Mouse (Mus musculus) neutrophil, adult 5-6 weeks (primary cell): Measurements from ENCODE around the gene Cavin3. TPM values are rescaled to one million over a fixed set of nuclear protein-coding genes. Genes with fewer than 3 reads are reported as not detected.

Experiments
- ATAC-seq: fragments of 151-379, 151-347 bp; 2 replicates; pipeline ENCODE4 v1.8.0; 2017; ENCODE audit warnings: mild to moderate bottlenecking, moderate TSS enrichment; ENCODE audit not compliant: insufficient number of reproducible peaks, poor library complexity, low FRiP score, severe bottlenecking; ENCODE audit errors: extremely low read depth
- total RNA-seq: library from RNA; stranded (forward); fragments of 200-1000 nt; gene quantifications from 2 replicates; pipeline ENCODE4 v1.2.3, GENCODE M21; 2017

The Cavin3 gene
- total RNA-seq, 1 experiment from 2014 or later: not detected

- ATAC-seq: no peak
These were observed 50.0 kb downstream of the Cavin3 start for GRCm38 (mm10) chr7:105432058-105432457.

Other genes with a start within 250 kb of the Cavin3 start
- not detected in 2 replicates for gene Olfr688, start 194.2 kb downstream of the Cavin3 start, total RNA-seq
- gene Olfr689, start 171.1 kb downstream of the Cavin3 start, total RNA-seq: not detected in 2 replicates
- gene Olfr690, start 148.2 kb downstream of the Cavin3 start, total RNA-seq: 0.70 and 0.74 TPM in 2 replicates
- gene Olfr691, start 140.0 kb downstream of the Cavin3 start, total RNA-seq: 0.37 and 1.0 TPM in 2 replicates
- gene Olfr692, start 114.1 kb downstream of the Cavin3 start, total RNA-seq: not detected in 2 replicates
- gene Gm5901, start 107.3 kb downstream of the Cavin3 start, total RNA-seq: 1.2 TPM in 1 of 2 replicates, not detected in the other
- 57.8 and 59.1 TPM in 2 replicates for gene Fam160a2, start 82.2 kb downstream of the Cavin3 start, total RNA-seq
- not detected in 2 replicates for gene Cnga4, start 77.7 kb downstream of the Cavin3 start, total RNA-seq
- not detected in 2 replicates for gene Cckbr, start 56.6 kb downstream of the Cavin3 start, total RNA-seq
- 19.6 and 26.4 TPM in 2 replicates for gene Smpd1, start 72.1 kb upstream of the Cavin3 start, total RNA-seq
- 1.8 and 5.6 TPM in 2 replicates for gene Apbb1, start 99.4 kb upstream of the Cavin3 start, total RNA-seq
- not detected in 2 replicates for gene Hpx, start 117.8 kb upstream of the Cavin3 start, total RNA-seq
- gene Trim3, start 151.3 kb upstream of the Cavin3 start, total RNA-seq: 23.3 and 23.5 TPM in 2 replicates
- gene Timm10b, start 157.8 kb upstream of the Cavin3 start, total RNA-seq: 102 and 144 TPM in 2 replicates
- 24.2 and 28.5 TPM in 2 replicates for gene Arfip2, start 158.1 kb upstream of the Cavin3 start, total RNA-seq
- 4.7 and 16.1 TPM in 2 replicates for gene Gm45799, start 158.3 kb upstream of the Cavin3 start, total RNA-seq
- gene Dnhd1, start 168.5 kb upstream of the Cavin3 start, total RNA-seq: 9.4 and 11.7 TPM in 2 replicates